Mouse (Mus musculus) lung, adult 2 months (tissue): ENCODE results near the gene Cenpc1.

Source experiments
- CTCF ChIP-seq: fragments of 200-500 bp; IDR thresholded peaks from 2 replicates; pipeline ENCODE4 v1.5.1; 2011; ENCODE audit warnings: mild to moderate bottlenecking, low read length, control low read depth; ENCODE audit not compliant: insufficient read depth
- POLR2A ChIP-seq: fragments of 200-500 bp; IDR thresholded peaks from 2 replicates; pipeline ENCODE4 v1.6.1; 2011; ENCODE audit warnings: low read depth, mild to moderate bottlenecking, control low read depth, low read length, borderline replicate concordance; ENCODE audit errors: extremely low read depth

DNA sequence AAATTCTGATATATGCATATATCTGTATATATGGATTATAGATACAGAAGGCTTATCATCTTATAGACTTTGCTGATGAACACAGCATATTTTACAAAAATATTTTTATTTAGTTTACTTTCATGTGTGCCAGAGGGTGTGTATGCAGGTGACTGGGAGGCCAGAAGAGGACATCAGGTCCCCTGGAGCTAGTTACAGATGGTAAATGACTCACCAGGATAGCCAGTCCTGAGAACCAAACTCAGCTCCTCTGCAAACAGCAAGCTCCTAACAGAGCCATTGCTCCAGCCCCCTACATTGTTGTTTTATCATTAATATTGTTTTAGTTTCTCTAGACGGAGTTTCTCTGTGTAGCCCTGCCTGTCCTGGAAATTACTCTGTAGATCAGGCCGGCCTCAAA lies 35.6 kb downstream of the Cenpc1 start:
- TF ChIP-seq CTCF (no peak), POLR2A (no peak)
